Mouse (Mus musculus): ENCODE measurements around the gene Emp3. TPM values are rescaled to one million over a fixed set of nuclear protein-coding genes. Genes with fewer than 3 reads are reported as not detected.
A peak's percentile ranks its signal among the peaks of the same experiment; 100 is the strongest.

Gene Emp3
- polyA plus RNA-seq, 1 experiment from 2014 or later: 216 TPM

DNA sequence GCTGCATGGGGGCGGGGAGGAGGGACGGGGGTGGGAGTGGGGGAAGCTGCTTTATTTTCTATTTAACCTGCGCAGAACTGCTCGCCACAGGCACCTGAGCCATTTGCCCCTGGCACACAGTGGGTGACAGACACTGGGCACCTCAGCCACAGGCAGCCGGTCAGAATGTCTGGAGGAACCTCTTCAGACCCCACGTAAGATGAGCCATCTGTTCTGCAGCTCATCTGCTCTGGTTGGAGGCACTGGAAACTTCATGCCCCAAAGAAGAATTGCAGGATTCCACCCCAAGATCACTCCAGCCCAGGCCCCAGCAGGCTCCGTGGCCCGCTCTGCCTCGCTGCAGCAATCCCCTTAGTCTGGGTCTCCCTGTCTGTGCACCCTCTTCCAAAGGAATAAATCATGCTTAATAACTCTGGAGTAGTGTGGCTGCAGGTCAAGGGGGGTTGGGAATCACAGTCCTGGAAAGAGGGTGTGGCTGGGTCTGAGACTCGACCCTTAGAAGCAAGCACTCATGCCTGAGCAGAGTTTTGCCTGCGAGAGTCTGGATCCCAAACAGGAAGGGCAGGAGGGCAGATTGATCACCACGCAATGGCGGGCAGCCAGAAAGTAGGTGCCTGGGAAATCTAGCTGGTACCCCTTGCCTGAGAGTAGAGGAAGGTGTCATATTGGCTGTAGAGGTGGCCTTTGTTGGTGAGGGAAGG, 4.0 kb downstream of the Emp3 start:
- 7% methylated on average over 13 of the region's 13 CpGs for WGBS
- peaks cover 56% of the 10 kb centered on the region for H3K4me1 ChIP-seq (ENCODE audit: insufficient read depth, low read length)
- H3K9ac ChIP-seq (replicated peaks; ENCODE audit: low read length): peak overlapping the region; percentile 55
- ATAC-seq (ENCODE audit: low FRiP score, low TSS enrichment): peak; percentile 11
- 0 out of 2 replicates have a peak, but pooled peaks cover 2% of the 10 kb centered on the region for H3K36me3 ChIP-seq (ENCODE audit: insufficient read depth, low read length)
- H3K27me3 ChIP-seq (ENCODE audit: insufficient read depth, low read length): no peaks in the 10 kb centered on the region
- H3K9me3 ChIP-seq (ENCODE audit: low read length): no peaks in the 10 kb centered on the region
- peak overlapping the region; percentile 80 for H3K27ac ChIP-seq (ENCODE audit: low read length)
- peak overlapping the region; percentile 11 for H3K4me3 ChIP-seq (ENCODE audit: low read length)
- peak overlapping the region; percentile 49 for H3K4me2 ChIP-seq (replicated peaks; ENCODE audit: low read depth, low read length)

DNA sequence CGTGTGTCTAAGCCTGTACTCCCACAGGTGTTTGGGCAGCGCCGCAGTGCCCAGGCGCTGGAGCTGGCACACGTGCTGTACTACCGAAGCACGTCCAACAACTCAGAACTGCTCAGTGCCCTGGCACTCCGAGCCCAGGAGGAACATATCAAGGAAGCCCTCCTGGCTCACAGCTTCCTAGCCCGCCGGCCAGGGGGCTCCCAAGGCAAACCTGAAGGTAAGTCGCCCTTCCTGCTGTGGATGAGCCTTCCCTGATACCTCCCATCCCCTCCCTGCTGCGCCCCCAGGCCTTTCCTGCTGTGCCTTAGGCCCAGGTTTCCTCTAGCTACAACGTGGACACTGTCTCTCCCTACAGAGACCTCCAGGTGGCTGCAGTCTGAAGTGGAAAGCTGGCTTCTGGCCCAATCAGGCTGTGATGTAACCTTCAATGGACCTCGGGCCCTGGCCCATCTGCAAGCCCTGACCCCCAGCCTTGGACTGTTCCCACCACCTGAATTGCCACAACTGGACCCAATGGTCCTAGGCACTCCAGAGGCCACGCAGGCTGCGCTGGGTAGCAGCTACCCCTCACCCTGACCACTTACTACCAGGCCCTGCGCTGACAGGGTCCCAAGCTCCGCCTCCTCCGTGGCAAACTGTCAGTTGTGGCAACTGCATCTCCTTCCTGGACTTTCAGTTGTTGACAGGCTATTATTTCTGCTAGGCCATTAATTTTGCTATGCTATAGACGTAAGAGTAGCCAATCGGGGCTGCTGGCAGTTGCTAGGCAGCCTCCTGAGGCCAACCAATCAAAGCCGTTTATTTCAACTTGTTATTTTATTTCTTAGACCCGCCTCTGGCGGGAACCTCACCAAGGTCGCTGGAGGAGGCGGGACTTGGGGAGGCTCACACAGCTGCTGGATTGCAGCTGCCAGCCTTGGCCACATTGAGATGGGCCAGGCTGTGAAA, 4.9 kb downstream of the Emp3 start:
- ATAC-seq (ENCODE audit: low FRiP score, low TSS enrichment): peak; percentile 77
- H3K4me2 ChIP-seq (replicated peaks; ENCODE audit: low read depth, low read length): peak overlapping the region; percentile 49
- peaks cover 48% of the 10 kb centered on the region for H3K4me1 ChIP-seq (ENCODE audit: insufficient read depth, low read length)
- WGBS: 36% methylated on average over 26 of the region's 26 CpGs
- peak overlapping the region; percentile 87 for H3K27ac ChIP-seq (ENCODE audit: low read length)
- H3K36me3 ChIP-seq (ENCODE audit: insufficient read depth, low read length): 0 out of 2 replicates have a peak, but pooled peaks cover 2% of the 10 kb centered on the region
- peak overlapping the region; percentile 62 for H3K9ac ChIP-seq (replicated peaks; ENCODE audit: low read length)
- peak overlapping the region; percentile 35 for H3K4me3 ChIP-seq (ENCODE audit: low read length)
- no peaks in the 10 kb centered on the region for H3K27me3 ChIP-seq (ENCODE audit: insufficient read depth, low read length)
- H3K9me3 ChIP-seq (ENCODE audit: low read length): no peaks in the 10 kb centered on the region

DNA sequence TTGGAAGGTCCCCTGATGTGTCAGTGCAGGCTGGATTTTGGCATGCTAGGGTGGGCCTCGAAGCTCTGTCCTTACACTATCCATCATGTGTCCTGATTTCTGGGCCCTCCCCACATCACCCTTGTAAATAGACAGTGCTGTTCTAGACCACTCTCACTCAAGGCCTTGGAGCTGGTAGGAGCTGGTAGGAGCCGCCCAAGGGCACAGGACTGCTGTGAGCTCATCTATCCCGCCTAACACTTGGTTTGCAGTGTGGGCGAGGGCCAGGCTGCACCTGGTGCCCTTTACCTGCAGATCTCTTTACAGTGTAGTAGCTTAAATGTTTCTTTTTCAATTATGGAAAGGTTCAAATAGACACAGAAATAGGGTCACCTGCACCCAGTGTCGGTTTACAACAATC, 6.2 kb downstream of the Emp3 start:
- no peaks in the 10 kb centered on the region for H3K9me3 ChIP-seq (ENCODE audit: low read length)
- H3K4me3 ChIP-seq (ENCODE audit: low read length): no peak overlapping the region
- H3K4me1 ChIP-seq (ENCODE audit: insufficient read depth, low read length): peaks cover 36% of the 10 kb centered on the region
- H3K4me2 ChIP-seq (replicated peaks; ENCODE audit: low read depth, low read length): no peak overlapping the region
- no peak overlapping the region for H3K9ac ChIP-seq (replicated peaks; ENCODE audit: low read length)
- no peak for ATAC-seq (ENCODE audit: low FRiP score, low TSS enrichment)
- WGBS: 89% methylated on average over 5 of the region's 5 CpGs
- H3K36me3 ChIP-seq (ENCODE audit: insufficient read depth, low read length): peaks cover 6% of the 10 kb centered on the region
- H3K27ac ChIP-seq (ENCODE audit: low read length): no peak overlapping the region
- no peaks in the 10 kb centered on the region for H3K27me3 ChIP-seq (ENCODE audit: insufficient read depth, low read length)

DNA sequence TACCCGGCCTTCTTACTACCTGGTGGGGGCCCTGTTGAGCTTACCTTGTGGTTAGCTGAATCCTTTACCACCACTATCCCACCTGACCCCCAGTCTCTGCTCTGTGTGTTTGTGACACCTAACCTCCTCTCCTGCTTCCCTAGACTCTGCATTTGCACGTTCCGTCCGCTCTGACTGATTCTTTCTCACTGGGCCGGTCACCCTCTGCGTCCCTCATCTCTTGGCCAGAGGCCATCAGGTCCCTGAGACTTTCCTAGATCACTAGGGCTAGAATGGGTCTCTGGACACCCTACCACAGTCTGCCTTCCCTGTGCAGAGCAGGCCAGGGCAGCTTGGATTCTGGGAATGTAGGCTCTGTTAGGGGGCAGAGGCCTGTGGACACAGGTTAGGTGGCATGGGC, 7.1 kb downstream of the Emp3 start:
- Histone ChIP-seq H3K9ac (replicated peaks; ENCODE audit: low read length) (0 out of 2 replicates have a peak overlapping the region, but pooled peaks have one; percentile 11), H3K4me1 (ENCODE audit: insufficient read depth, low read length) (peaks cover 26% of the 10 kb centered on the region), H3K4me2 (replicated peaks; ENCODE audit: low read depth, low read length) (no peak overlapping the region), H3K4me3 (ENCODE audit: low read length) (no peak overlapping the region), H3K27ac (ENCODE audit: low read length) (no peak overlapping the region), H3K9me3 (ENCODE audit: low read length) (no peaks in the 10 kb centered on the region), H3K36me3 (ENCODE audit: insufficient read depth, low read length) (peaks cover 14% of the 10 kb centered on the region), H3K27me3 (ENCODE audit: insufficient read depth, low read length) (no peaks in the 10 kb centered on the region)
- 88% methylated on average over 6 of the region's 6 CpGs for WGBS
- ATAC-seq (ENCODE audit: low FRiP score, low TSS enrichment): no peak

DNA sequence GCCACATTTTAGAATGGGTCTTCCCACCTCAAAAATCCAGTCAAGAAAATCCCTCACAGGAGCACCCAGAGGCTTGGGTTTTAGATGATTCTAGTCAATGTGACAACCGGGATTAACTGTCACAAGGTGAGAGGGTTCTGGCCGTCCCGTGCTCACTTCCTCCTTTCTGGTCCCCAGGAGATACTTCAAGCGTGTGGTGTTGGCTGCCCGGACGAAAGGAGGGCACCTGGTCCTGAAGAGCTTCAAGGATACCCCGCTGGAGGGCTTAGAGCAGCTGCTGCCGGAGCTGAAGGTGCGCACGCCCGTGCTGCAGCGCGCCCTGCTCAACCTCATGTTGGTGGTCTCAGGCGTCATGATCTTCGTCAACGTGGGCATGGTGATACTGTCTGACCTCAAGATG, 12.1 kb downstream of the Emp3 start:
- no peak overlapping the region for H3K9ac ChIP-seq (replicated peaks; ENCODE audit: low read length)
- no peaks in the 10 kb centered on the region for H3K4me1 ChIP-seq (ENCODE audit: insufficient read depth, low read length)
- WGBS: 95% methylated on average over 16 of the region's 16 CpGs
- no peak overlapping the region for H3K4me2 ChIP-seq (replicated peaks; ENCODE audit: low read depth, low read length)
- no peak for ATAC-seq (ENCODE audit: low FRiP score, low TSS enrichment)
- H3K27me3 ChIP-seq (ENCODE audit: insufficient read depth, low read length): no peaks in the 10 kb centered on the region
- no peaks in the 10 kb centered on the region for H3K9me3 ChIP-seq (ENCODE audit: low read length)
- H3K27ac ChIP-seq (ENCODE audit: low read length): no peak overlapping the region
- H3K4me3 ChIP-seq (ENCODE audit: low read length): no peak overlapping the region
- H3K36me3 ChIP-seq (ENCODE audit: insufficient read depth, low read length): peaks cover 16% of the 10 kb centered on the region

DNA sequence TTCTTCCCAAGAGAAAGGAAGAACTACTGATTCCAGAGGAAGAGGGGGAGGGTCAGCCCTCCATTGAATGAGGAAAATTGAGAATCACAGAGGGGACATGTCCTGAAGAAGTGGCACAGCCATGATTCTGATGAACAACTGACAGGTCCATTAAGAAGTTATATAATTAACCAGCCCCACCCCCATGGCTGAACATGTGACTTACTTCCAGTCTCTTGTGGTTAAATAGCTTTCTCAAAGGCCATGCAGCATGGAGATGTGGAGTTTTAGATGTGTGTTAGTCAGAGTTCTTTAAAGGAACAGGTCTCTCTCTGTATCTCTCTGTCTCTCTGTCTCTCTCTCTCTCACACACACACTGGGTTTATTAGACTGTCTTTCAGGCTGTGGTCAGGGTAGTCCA, 12.8 kb downstream of the Emp3 start:
- H3K36me3 ChIP-seq (ENCODE audit: insufficient read depth, low read length): peaks cover 16% of the 10 kb centered on the region
- H3K4me1 ChIP-seq (ENCODE audit: insufficient read depth, low read length): no peaks in the 10 kb centered on the region
- no peak overlapping the region for H3K27ac ChIP-seq (ENCODE audit: low read length)
- no peak overlapping the region for H3K9ac ChIP-seq (replicated peaks; ENCODE audit: low read length)
- no peak for ATAC-seq (ENCODE audit: low FRiP score, low TSS enrichment)
- no peak overlapping the region for H3K4me2 ChIP-seq (replicated peaks; ENCODE audit: low read depth, low read length)
- no peak overlapping the region for H3K4me3 ChIP-seq (ENCODE audit: low read length)
- H3K27me3 ChIP-seq (ENCODE audit: insufficient read depth, low read length): no peaks in the 10 kb centered on the region
- H3K9me3 ChIP-seq (ENCODE audit: low read length): no peaks in the 10 kb centered on the region

DNA sequence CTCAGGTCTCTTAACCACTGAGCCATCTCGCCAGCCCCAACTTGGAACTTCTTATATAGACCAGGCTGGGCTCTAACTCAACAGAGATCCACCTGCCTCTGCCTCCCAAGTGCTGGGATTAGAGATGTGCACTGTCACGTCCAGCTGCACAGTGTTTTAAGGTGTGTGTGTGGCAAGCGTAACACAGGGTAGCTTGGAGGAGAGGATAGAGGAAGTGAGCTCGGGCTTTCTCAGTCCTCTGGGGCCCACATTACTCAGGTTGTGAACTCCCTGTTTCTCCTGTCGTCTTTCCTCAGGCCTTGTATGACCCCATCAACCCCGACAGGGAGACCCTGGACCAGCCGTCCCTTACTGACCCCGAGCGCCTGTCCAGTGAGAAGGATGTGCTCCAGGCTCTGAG, 14.6 kb downstream of the Emp3 start:
- 84% methylated on average over 9 of the region's 9 CpGs for whole genome bisulfite sequencing
- Histone ChIP-seq H3K4me1 (ENCODE audit: insufficient read depth, low read length) (no peaks in the 10 kb centered on the region), H3K9ac (replicated peaks; ENCODE audit: low read length) (no peak overlapping the region), H3K4me2 (replicated peaks; ENCODE audit: low read depth, low read length) (no peak overlapping the region), H3K36me3 (ENCODE audit: insufficient read depth, low read length) (peaks cover 16% of the 10 kb centered on the region), H3K9me3 (ENCODE audit: low read length) (no peaks in the 10 kb centered on the region), H3K27ac (ENCODE audit: low read length) (no peak overlapping the region), H3K27me3 (ENCODE audit: insufficient read depth, low read length) (no peaks in the 10 kb centered on the region), H3K4me3 (ENCODE audit: low read length) (no peak overlapping the region)
- no peak for ATAC-seq (ENCODE audit: low FRiP score, low TSS enrichment)

DNA sequence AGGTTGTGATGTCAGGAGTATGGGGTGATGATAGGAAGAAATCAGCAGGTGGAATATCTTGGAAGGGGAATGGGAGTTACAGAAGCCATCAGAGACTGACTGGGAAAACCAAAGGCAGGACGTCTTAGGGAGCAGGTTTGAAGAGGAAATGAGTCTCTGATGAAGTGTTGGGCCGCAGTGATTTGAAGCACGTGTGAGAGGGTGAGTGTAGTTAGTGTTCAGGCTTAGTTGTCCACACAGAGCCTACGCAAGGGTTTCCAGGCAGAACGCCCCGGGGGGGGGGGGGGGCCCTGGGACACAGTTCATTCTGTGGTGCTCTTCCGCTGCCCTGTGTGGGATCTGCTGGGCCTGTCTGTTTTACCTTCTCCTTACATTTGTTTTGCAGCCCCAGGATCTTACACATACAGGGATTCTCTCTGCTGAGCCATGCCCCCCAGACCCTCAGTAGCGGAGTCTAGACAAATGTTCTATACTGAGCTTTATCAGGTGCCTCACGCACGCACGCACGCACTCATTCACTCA, 18.7 kb downstream of the Emp3 start:
- no peak for ATAC-seq (ENCODE audit: low FRiP score, low TSS enrichment)
- WGBS: 69% methylated on average over 12 of the region's 12 CpGs
- no peak overlapping the region for H3K4me3 ChIP-seq (ENCODE audit: low read length)
- no peaks in the 10 kb centered on the region for H3K9me3 ChIP-seq (ENCODE audit: low read length)
- no peaks in the 10 kb centered on the region for H3K27me3 ChIP-seq (ENCODE audit: insufficient read depth, low read length)
- H3K4me2 ChIP-seq (replicated peaks; ENCODE audit: low read depth, low read length): no peak overlapping the region
- no peaks in the 10 kb centered on the region for H3K36me3 ChIP-seq (ENCODE audit: insufficient read depth, low read length)
- peaks cover 5% of the 10 kb centered on the region for H3K4me1 ChIP-seq (ENCODE audit: insufficient read depth, low read length)
- no peak overlapping the region for H3K27ac ChIP-seq (ENCODE audit: low read length)
- H3K9ac ChIP-seq (replicated peaks; ENCODE audit: low read length): no peak overlapping the region

DNA sequence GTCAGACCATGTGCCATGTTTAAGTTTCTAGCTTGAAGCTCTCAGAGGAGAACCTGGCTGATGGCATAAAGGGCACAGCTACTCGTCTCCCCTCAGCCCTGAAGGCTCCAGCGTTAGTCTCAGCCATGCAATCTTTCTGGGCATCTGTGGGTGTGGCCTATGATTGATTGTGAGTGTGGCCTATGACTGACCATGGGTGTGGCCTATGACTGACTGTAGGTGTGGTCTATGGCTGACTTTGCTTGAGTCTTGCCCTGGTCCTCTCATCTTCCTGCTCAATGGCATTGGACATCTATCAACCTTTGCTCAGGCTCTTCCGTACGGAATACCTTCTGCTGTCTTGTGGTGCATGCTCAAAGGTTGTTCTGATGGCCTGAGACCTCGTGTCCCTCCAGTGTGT, 19.6 kb downstream of the Emp3 start:
- Histone ChIP-seq H3K27me3 (ENCODE audit: insufficient read depth, low read length) (no peaks in the 10 kb centered on the region), H3K4me3 (ENCODE audit: low read length) (no peak overlapping the region), H3K36me3 (ENCODE audit: insufficient read depth, low read length) (no peaks in the 10 kb centered on the region), H3K9ac (replicated peaks; ENCODE audit: low read length) (no peak overlapping the region), H3K4me2 (replicated peaks; ENCODE audit: low read depth, low read length) (no peak overlapping the region), H3K27ac (ENCODE audit: low read length) (no peak overlapping the region), H3K9me3 (ENCODE audit: low read length) (no peaks in the 10 kb centered on the region), H3K4me1 (ENCODE audit: insufficient read depth, low read length) (peaks cover 6% of the 10 kb centered on the region)
- 56% methylated on average over 5 of the region's 5 CpGs for WGBS
- no peak for ATAC-seq (ENCODE audit: low FRiP score, low TSS enrichment)
